Mouse (Mus musculus) kidney, adult 18-20 months (tissue): Measurements from ENCODE around the gene Slc48a1.

Experiments
- DNase-seq: peaks from one replicate; pipeline ENCODE4 v3.0.0; 2021

The Slc48a1 gene

GRCm38 (mm10) chr15:97809942-97810341 lies 31.6 kb downstream of the Slc48a1 start:
- DNase-seq: peak; percentile 80

- DNase-seq: no peak
Observed at GRCm38 (mm10) chr15:97810399-97810798, 32.1 kb downstream of the Slc48a1 start.

GRCm38 (mm10) chr15:97811307-97811706 lies 33.0 kb downstream of the Slc48a1 start:
- no peak for DNase-seq

GRCm38 (mm10) chr15:97812126-97812525 lies 33.8 kb downstream of the Slc48a1 start:
- peak; percentile 79 for DNase-seq

GRCm38 (mm10) chr15:97812875-97813274 lies 34.6 kb downstream of the Slc48a1 start:
- DNase-seq: no peak

GRCm38 (mm10) chr15:97813452-97814204 lies 35.3 kb downstream of the Slc48a1 start:
- peak; percentile 68 for DNase-seq

DNA sequence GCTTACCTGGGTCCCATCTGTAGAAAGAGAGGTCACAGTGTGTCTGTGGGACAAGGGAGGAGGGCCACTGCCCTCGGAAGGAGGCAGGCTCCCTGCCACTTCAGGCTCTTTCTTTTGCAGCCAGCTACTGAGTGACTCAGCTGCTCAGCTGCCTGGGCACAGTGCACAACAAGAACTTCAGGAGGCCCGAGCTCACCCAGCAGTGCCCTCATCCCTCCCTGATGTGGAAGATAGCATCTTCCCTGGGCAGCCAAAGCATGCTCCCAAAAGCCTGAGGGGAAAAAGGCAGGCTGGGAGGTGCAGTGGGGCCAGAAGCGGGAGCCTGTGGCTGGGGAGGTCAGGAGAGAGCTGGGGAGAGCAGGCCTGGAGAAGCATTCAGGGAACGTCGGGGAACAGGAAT lies 36.4 kb downstream of the Slc48a1 start:
- DNase-seq: no peak

GRCm38 (mm10) chr15:97815254-97815653 lies 36.9 kb downstream of the Slc48a1 start:
- DNase-seq: no peak

- DNase-seq: no peak
Observed at GRCm38 (mm10) chr15:97816199-97816994, 38.1 kb downstream of the Slc48a1 start.

GRCm38 (mm10) chr15:97819937-97820336 lies 41.6 kb downstream of the Slc48a1 start:
- DNase-seq: no peak

GRCm38 (mm10) chr15:97821321-97821982 lies 43.1 kb downstream of the Slc48a1 start:
- no peak for DNase-seq

GRCm38 (mm10) chr15:97821983-97822363 lies 43.7 kb downstream of the Slc48a1 start:
- DNase-seq: no peak

DNA sequence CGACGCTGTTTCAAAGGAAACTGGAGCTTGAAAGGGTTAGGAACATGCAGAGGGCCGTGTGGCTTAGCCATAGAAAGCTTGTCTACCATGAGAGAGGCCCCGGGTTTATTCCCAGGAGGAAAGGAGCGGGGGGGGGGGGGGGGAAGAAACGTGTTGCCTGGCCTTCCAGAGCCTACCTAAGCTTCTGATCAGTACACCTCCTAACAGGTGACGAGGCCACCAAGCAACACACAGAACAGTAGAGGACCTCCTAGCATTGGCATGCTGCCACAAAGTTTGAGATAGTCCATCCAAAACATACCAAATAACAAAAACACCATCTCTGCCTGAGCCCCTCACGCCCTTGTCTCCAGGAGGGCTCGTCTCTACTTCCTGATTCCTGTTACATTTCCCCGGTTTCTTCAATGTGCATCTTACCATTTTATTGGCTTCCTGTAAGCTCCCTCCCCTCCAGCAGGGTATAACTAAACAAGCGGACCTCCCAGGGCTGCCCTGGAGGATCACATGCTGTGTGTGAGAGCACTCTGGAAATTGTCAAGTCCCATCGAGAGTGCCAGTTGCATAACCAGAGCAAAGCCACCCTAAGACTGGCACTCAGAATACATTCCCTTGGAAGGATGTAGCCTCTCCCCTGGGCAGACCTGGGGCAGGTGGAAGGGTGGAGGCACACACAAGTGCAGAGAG lies 44.4 kb downstream of the Slc48a1 start:
- DNase-seq: no peak

GRCm38 (mm10) chr15:97823479-97823878 lies 45.2 kb downstream of the Slc48a1 start:
- no peak for DNase-seq

DNA sequence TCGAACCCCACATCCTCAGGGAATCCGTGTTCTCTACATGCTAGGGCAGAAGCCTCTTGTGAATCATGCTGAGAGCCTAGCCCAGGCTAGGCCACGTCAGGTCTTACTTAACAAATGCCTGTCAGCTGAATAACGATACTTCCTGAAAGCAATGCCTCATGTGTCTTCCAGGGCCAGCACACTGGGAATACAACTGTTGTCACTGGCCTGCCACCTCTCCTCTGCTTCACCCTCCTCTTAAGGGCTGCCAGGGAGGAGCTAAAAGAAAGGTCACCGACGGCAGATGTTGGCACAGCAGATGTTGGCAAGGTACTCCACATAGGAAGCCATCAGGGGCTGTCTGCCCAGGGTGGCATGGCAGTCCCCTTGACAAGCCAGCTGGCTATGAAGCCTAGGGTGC lies 45.7 kb downstream of the Slc48a1 start:
- DNase-seq: no peak

DNA sequence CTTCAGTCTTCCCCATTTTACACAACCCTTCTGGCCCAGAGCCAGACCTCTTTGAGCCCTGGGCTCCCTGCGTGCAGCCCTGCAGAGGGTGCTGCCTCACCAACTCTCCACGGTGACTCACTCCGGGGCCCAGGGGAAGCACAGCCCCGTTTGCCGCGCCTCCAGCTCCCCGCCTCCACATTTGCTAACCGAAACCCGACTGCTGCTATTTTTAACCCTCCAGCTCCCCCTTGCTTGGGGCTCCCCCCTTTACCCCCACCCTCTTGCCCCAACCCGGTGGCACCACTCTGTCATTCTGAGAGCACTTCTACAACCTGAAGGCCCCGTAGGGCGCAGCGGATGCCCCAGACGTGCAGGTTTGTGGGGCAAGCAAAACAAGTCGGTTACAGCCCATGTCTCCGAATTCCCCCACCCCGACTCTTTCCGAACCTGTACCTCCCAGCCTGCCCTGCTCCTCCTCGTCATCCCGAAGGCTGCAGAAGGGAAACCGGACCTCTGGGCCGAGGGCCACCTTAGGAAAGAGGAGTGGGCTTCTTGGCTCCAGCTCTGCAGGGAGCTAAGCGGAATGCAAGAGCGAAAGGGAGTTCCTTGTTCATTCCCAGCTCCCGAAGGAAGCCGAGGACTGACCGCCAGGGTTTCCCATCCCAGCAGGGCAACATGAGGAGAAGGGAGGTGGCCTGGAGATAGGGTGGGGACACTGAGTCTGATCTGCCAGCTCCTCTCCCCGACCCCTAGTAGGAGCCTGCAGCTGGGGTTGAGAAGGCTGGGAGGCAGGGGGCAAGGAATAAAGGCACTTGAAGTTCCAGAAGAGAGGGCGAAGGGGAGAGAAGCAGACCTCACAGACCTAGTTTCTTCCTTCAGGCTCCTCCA lies 47.0 kb downstream of the Slc48a1 start:
- peak; percentile 79 for DNase-seq

DNA sequence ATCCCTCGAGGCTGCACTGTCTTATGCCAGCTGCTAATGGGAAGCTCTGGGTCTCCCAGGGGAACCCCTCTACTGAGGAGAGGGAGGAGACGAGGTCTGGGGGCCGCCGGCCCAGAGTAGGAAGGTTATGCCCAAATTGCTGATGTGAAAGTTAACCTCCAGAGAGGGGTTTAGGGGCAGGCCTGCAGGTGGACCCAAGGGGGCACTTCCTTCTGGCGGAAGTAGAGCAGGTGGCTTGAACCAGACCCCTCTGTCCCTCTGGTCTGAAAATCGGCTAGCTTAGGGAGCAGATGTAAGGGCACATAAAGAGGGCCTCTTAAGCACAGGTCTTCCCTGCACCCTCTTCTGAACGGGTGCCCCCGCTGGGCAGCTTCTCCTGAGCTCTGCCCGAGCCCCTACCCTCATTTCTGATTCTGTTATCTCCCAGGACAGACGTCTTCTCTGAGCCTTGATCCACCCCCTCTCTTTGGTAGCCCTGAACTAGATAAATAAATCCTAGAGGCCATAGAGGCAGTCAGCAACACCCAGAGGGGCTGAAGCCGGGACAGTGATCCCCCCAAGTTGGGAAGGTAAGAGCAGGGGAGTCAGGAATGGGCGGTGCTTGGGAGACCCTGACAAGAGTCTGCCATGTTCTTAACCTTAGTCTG lies 47.7 kb downstream of the Slc48a1 start:
- no peak for DNase-seq

GRCm38 (mm10) chr15:97826588-97827261 lies 48.4 kb downstream of the Slc48a1 start:
- DNase-seq: no peak

- no peak for DNase-seq
Observed at GRCm38 (mm10) chr15:97827401-97827800, 49.1 kb downstream of the Slc48a1 start.

DNA sequence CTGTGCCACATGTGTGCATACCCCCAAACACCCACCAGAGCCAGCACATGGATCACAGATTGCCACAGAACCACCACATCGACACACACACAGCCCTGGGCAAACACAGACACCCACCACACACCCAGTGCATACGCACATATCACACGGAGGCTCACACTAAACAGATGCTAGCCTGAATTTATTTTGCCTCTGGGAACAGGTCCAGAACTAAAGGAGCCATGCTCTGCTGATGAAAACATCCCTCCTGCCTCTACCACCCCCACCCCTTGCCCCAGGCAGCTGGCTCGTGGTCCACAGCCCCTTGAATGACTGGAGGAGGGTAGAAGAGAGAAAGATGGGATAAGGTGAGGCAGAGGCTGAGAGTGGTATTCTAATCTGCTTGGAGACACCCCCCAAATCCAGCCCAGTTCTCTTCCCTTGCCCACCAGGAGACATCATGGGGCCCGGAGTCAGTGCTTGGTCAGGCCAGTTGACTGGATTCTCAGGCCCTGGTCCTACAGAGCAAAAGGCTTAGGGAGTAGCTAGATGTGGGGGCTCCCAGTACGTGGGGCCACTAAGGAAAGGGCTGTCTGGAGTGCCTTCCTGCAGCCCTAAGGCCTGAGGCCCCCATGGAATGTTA lies 50.0 kb downstream of the Slc48a1 start:
- no peak for DNase-seq
